12 mouse cellular contexts compared by ENCODE assay signal in the genomic region with DNA sequence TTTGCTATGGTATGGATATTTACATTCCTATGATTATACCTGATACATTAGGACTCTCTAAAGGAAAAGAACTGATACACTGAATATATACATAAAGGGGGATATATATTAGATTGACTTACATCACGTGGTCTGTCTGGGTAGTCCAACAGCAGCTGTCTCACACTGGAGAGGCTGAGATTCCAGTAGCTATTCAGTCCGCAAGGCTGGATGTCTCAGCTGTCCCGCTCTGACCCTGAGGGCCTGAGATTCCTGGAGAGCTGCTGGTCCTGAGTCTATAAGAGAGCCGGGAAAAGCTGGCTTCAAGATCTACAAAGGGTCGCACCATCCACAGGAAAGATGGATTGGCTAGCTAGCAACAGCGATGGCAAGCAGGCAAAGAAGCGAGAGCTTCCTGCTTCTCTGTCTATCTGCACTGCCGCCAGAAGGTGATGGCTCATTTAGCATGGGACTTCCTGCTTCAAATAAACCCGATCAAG. TPM values are rescaled to one million over a fixed set of nuclear protein-coding genes. Genes with fewer than 3 reads are reported as not detected.
DNase-seq lines count a peak whose midpoint lies in the region; ATAC-seq and TF ChIP-seq lines count a peak whose summit lies in the region.
"Had no signal": no experiment of that assay in that cellular context is flagged by ENCODE, and none has a peak within 500 bp of the region (broad histone marks: within the 10 kb centered on the region; RNA-seq: fewer than 3 reads in every experiment).

A gene (minus strand): TSS at position 429 of the 479 bp plus-strand sequence.

- no peak for TF ChIP-seq POLR2A in thymus, adult 2 months (IDR thresholded peaks at IDR 0.05; ENCODE audit: control insufficient read depth, extremely low read depth, insufficient read depth, low read length, poor library complexity)

- no peak within 1 kb of the TSS for H3K9ac ChIP-seq in kidney, embryonic 14.5 days (ENCODE audit: low read depth, low read length)
- H3K9ac ChIP-seq: heart, embryonic 15.5 days had no signal

- no peaks in the 10 kb centered on the region for H3K27me3 ChIP-seq in kidney, embryonic 14.5 days (ENCODE audit: control insufficient read depth, insufficient read depth, low read length)
- H3K27me3 ChIP-seq in thymus, adult 2 months (ENCODE audit: control insufficient read depth, insufficient read depth, low read length) = no peaks in the 10 kb centered on the region

- TF ChIP-seq CTCF in thymus, adult 2 months (IDR thresholded peaks at IDR 0.05; ENCODE audit: borderline replicate concordance, control insufficient read depth, extremely low read depth, insufficient read depth, low read length, poor library complexity) = no peak

- WGBS in kidney, embryonic 14.5 days = 58% methylated on average over 9 of the region's 9 CpGs
- 86% methylated on average over 9 of the region's 9 CpGs for WGBS in thymus, adult 2 months

- DNase-seq in kidney, adult 9 months = no peak
- no peak for DNase-seq in thymus, adult 2 months
- DNase-seq in thymus, postnatal 0 days (ENCODE audit: low spot score) = no peak
- DNase-seq in layer of hippocampus, postnatal 25 days (ENCODE audit: extremely low spot score in 1 of 2, low spot score in 1 of 2) = no peak
- DNase-seq in spleen, adult 18-20 months = no peak
- DNase-seq in heart, adult 18-20 months = no peak
- DNase-seq in urinary bladder, postnatal 10 days (ENCODE audit: low spot score) = no peak
- DNase-seq: thymus, postnatal 25 days had no signal

- no peak within 1 kb of the TSS for H3K27ac ChIP-seq in kidney, embryonic 14.5 days (ENCODE audit: low read depth, low read length)
- H3K27ac ChIP-seq in thymus, adult 2 months (ENCODE audit: control insufficient read depth, insufficient read depth, low read length) = no peak within 1 kb of the TSS
- H3K27ac ChIP-seq: heart, embryonic 15.5 days; kidney, postnatal 0 days had no signal

- no peak for ATAC-seq in kidney, embryonic 14.5 days (ENCODE audit: low FRiP score, low TSS enrichment)

- no peaks in the 10 kb centered on the region for H3K36me3 ChIP-seq in kidney, embryonic 14.5 days (ENCODE audit: control insufficient read depth, insufficient read depth, low read length)
- no peaks in the 10 kb centered on the region for H3K36me3 ChIP-seq in thymus, adult 2 months (ENCODE audit: control insufficient read depth, insufficient read depth, low read length)
- H3K36me3 ChIP-seq: heart, embryonic 15.5 days had no signal

- no peaks in the 10 kb centered on the region for H3K4me1 ChIP-seq in kidney, embryonic 14.5 days (ENCODE audit: control insufficient read depth, insufficient read depth, low read length)
- H3K4me1 ChIP-seq in thymus, adult 2 months (replicated peaks; ENCODE audit: control insufficient read depth, insufficient read depth, low read length) = no peaks in the 10 kb centered on the region; the same call in 1 of the 2 replicates

- no peak within 1 kb of the TSS for H3K4me3 ChIP-seq in kidney, embryonic 14.5 days (ENCODE audit: low read length)
- H3K4me3 ChIP-seq in thymus, adult 2 months (ENCODE audit: control insufficient read depth, insufficient read depth, low read length) = no peak within 1 kb of the TSS
- H3K4me3 ChIP-seq: heart, embryonic 15.5 days had no signal

- H3K9me3 ChIP-seq in kidney, embryonic 14.5 days (ENCODE audit: control insufficient read depth, low read length) = no peaks in the 10 kb centered on the region
- H3K9me3 ChIP-seq: heart, embryonic 15.5 days had no signal

- no peak within 1 kb of the TSS for H3K4me2 ChIP-seq in kidney, embryonic 14.5 days (replicated peaks; ENCODE audit: low read depth, low read length)
- H3K4me2 ChIP-seq: heart, embryonic 15.5 days; midbrain, embryonic 11.5 days had no signal

RNA-seq across cellular contexts. Expression of the gene that starts here (rescaled TPM):
- 7.8 and 13.4 TPM in 2 replicates for polyA plus RNA-seq in kidney, embryonic 14.5 days (2014; fragmentation: Nextera tagmentation; extraction: Ambion mirVana)
- polyA plus RNA-seq in thymus, adult 2 months (2012; rRNA removed) = 17.5 and 20.3 TPM in 2 replicates
- 7.6 and 7.9 TPM in 2 replicates for polyA plus RNA-seq in thymus, postnatal 0 days (2015; fragmentation: Nextera tagmentation; extraction: Ambion mirVana)
- 10 to 100 TPM; 27.8 to 34.7 TPM for total RNA-seq in layer of hippocampus, postnatal 25 days (2021)
- total RNA-seq in heart, adult 18-20 months (2021) = 1 to 10 TPM; 4.7 to 5.9 TPM

Comparison
In these comparisons a context has a peak if more than half of its experiments do, and no peak if none do; other contexts are left out.
1. RNA of the gene that starts here (total RNA-seq): 27.8 to 34.7 TPM in layer of hippocampus, postnatal 25 days; 4.7 to 5.9 TPM in heart, adult 18-20 months; every median in the first group is over 4 times any median in the second.